Mouse (Mus musculus): ENCODE data around the gene Tom1l2. TPM values are rescaled to one million over a fixed set of nuclear protein-coding genes. Genes with fewer than 3 reads are reported as not detected.

Tom1l2 gene
- polyA plus RNA-seq, 1 experiment from 2014 or later: 71.4 TPM

GRCm38 (mm10) chr11:60316883-60317282, 35.8 kb downstream of the Tom1l2 start:
- Histone ChIP-seq H3K4me2 (no peak overlapping the region), H3K27me3 (no peaks in the 10 kb centered on the region), H3K4me3 (no peak overlapping the region), H3K36me3 (no peaks in the 10 kb centered on the region), H3K9ac (no peak overlapping the region), H3K27ac (replicated peaks) (0 out of 2 replicates have a peak overlapping the region, but pooled peaks have one; percentile 0), H3K9me3 (no peaks in the 10 kb centered on the region), H3K4me1 (replicated peaks) (peaks cover 65% of the 10 kb centered on the region)
- 69% methylated on average over 8 of the region's 8 CpGs for WGBS
- no peak for ATAC-seq (ENCODE audit: low FRiP score, low read depth)

- WGBS: 46% methylated on average over 7 of the region's 7 CpGs
- no peaks in the 10 kb centered on the region for H3K36me3 ChIP-seq
Measured at GRCm38 (mm10) chr11:60316250-60316649, 36.5 kb downstream of the Tom1l2 start.

GRCm38 (mm10) chr11:60311025-60311854, 41.5 kb downstream of the Tom1l2 start:
- Histone ChIP-seq H3K9me3 (no peaks in the 10 kb centered on the region), H3K4me1 (replicated peaks) (peaks cover 41% of the 10 kb centered on the region), H3K27ac (replicated peaks) (peak overlapping the region; percentile 93), H3K9ac (peak overlapping the region; percentile 40), H3K36me3 (no peaks in the 10 kb centered on the region), H3K27me3 (no peaks in the 10 kb centered on the region), H3K4me3 (no peak overlapping the region), H3K4me2 (peak overlapping the region; percentile 33)
- ATAC-seq (ENCODE audit: low FRiP score, low read depth): peak; percentile 94
- 2% methylated on average over 8 of the region's 8 CpGs for WGBS

More at GRCm38 (mm10) chr11:60316250-60316649, 36.5 kb downstream of the Tom1l2 start:
- Histone ChIP-seq H3K4me2 (no peak overlapping the region), H3K4me1 (replicated peaks) (peaks cover 70% of the 10 kb centered on the region), H3K9ac (no peak overlapping the region), H3K4me3 (no peak overlapping the region), H3K27ac (replicated peaks) (0 out of 2 replicates have a peak overlapping the region, but pooled peaks have one; percentile 0), H3K27me3 (no peaks in the 10 kb centered on the region), H3K9me3 (no peaks in the 10 kb centered on the region)
- no peak for ATAC-seq (ENCODE audit: low FRiP score, low read depth)

- no peak overlapping the region for H3K4me3 ChIP-seq
- H3K36me3 ChIP-seq: no peaks in the 10 kb centered on the region
- H3K4me2 ChIP-seq: no peak overlapping the region
- peaks cover 41% of the 10 kb centered on the region for H3K4me1 ChIP-seq (replicated peaks)
- H3K27me3 ChIP-seq: no peaks in the 10 kb centered on the region
- no peak for ATAC-seq (ENCODE audit: low FRiP score, low read depth)
- H3K9me3 ChIP-seq: no peaks in the 10 kb centered on the region
- peak overlapping the region; percentile 22; the same call in 1 of the 2 replicates for H3K27ac ChIP-seq (replicated peaks)
- no peak overlapping the region for H3K9ac ChIP-seq
Measured at GRCm38 (mm10) chr11:60309875-60310274, 42.8 kb downstream of the Tom1l2 start.

- Histone ChIP-seq H3K36me3 (no peaks in the 10 kb centered on the region), H3K27ac (replicated peaks) (peak overlapping the region; percentile 22; the same call in 1 of the 2 replicates), H3K9me3 (no peaks in the 10 kb centered on the region), H3K4me3 (no peak overlapping the region), H3K27me3 (no peaks in the 10 kb centered on the region), H3K4me2 (no peak overlapping the region), H3K4me1 (replicated peaks) (peaks cover 41% of the 10 kb centered on the region), H3K9ac (no peak overlapping the region)
- 73% methylated on average over 12 of the region's 12 CpGs for WGBS
- ATAC-seq (ENCODE audit: low FRiP score, low read depth): no peak
Measured at GRCm38 (mm10) chr11:60308506-60309116, 44.1 kb downstream of the Tom1l2 start.

GRCm38 (mm10) chr11:60308061-60308460, 44.6 kb downstream of the Tom1l2 start:
- Histone ChIP-seq H3K9ac (no peak overlapping the region), H3K36me3 (no peaks in the 10 kb centered on the region), H3K4me2 (no peak overlapping the region), H3K9me3 (no peaks in the 10 kb centered on the region), H3K27me3 (no peaks in the 10 kb centered on the region), H3K4me3 (no peak overlapping the region), H3K4me1 (replicated peaks) (peaks cover 45% of the 10 kb centered on the region), H3K27ac (replicated peaks) (peak overlapping the region; percentile 22; the same call in 1 of the 2 replicates)
- WGBS: 98% methylated on average over 2 of the region's 2 CpGs
- no peak for ATAC-seq (ENCODE audit: low FRiP score, low read depth)

- H3K9me3 ChIP-seq: no peaks in the 10 kb centered on the region
- no peak overlapping the region for H3K27ac ChIP-seq (replicated peaks)
- no peak overlapping the region for H3K9ac ChIP-seq
- H3K4me2 ChIP-seq: no peak overlapping the region
- no peak overlapping the region for H3K4me3 ChIP-seq
- peaks cover 45% of the 10 kb centered on the region for H3K4me1 ChIP-seq (replicated peaks)
- H3K36me3 ChIP-seq: no peaks in the 10 kb centered on the region
- ATAC-seq (ENCODE audit: low FRiP score, low read depth): no peak
- 64% methylated on average over 2 of the region's 2 CpGs for WGBS
- H3K27me3 ChIP-seq: no peaks in the 10 kb centered on the region
Measured at GRCm38 (mm10) chr11:60307375-60307825, 45.3 kb downstream of the Tom1l2 start.

GRCm38 (mm10) chr11:60306834-60307233, 45.9 kb downstream of the Tom1l2 start:
- Histone ChIP-seq H3K9me3 (no peaks in the 10 kb centered on the region), H3K27ac (replicated peaks) (no peak overlapping the region), H3K27me3 (no peaks in the 10 kb centered on the region), H3K4me3 (no peak overlapping the region), H3K9ac (no peak overlapping the region), H3K4me2 (no peak overlapping the region), H3K4me1 (replicated peaks) (peaks cover 45% of the 10 kb centered on the region), H3K36me3 (no peaks in the 10 kb centered on the region)
- 65% methylated on average over 4 of the region's 4 CpGs for WGBS
- no peak for ATAC-seq (ENCODE audit: low FRiP score, low read depth)

GRCm38 (mm10) chr11:60305611-60306010, 47.1 kb downstream of the Tom1l2 start:
- Histone ChIP-seq H3K9me3 (no peaks in the 10 kb centered on the region), H3K27ac (replicated peaks) (0 out of 2 replicates have a peak overlapping the region, but pooled peaks have one; percentile 20), H3K9ac (no peak overlapping the region), H3K4me3 (no peak overlapping the region), H3K27me3 (no peaks in the 10 kb centered on the region), H3K36me3 (no peaks in the 10 kb centered on the region), H3K4me2 (no peak overlapping the region), H3K4me1 (replicated peaks) (peaks cover 45% of the 10 kb centered on the region)
- ATAC-seq (ENCODE audit: low FRiP score, low read depth): no peak
- 50% methylated on average over 4 of the region's 4 CpGs for WGBS

- H3K27me3 ChIP-seq: no peaks in the 10 kb centered on the region
- H3K4me1 ChIP-seq (replicated peaks): peaks cover 38% of the 10 kb centered on the region
- no peak for ATAC-seq (ENCODE audit: low FRiP score, low read depth)
- no peak overlapping the region for H3K4me2 ChIP-seq
- H3K9me3 ChIP-seq: no peaks in the 10 kb centered on the region
- H3K27ac ChIP-seq (replicated peaks): peak overlapping the region; percentile 78
- H3K4me3 ChIP-seq: no peak overlapping the region
- no peaks in the 10 kb centered on the region for H3K36me3 ChIP-seq
- 54% methylated on average over 2 of the region's 2 CpGs for WGBS
- H3K9ac ChIP-seq: no peak overlapping the region
Measured at GRCm38 (mm10) chr11:60303497-60303896, 49.2 kb downstream of the Tom1l2 start.

- peak overlapping the region; percentile 78 for H3K27ac ChIP-seq (replicated peaks)
- no peak for ATAC-seq (ENCODE audit: low FRiP score, low read depth)
- no peaks in the 10 kb centered on the region for H3K9me3 ChIP-seq
- WGBS: 81% methylated on average over 10 of the region's 10 CpGs
- no peaks in the 10 kb centered on the region for H3K27me3 ChIP-seq
- H3K4me3 ChIP-seq: no peak overlapping the region
- H3K4me1 ChIP-seq (replicated peaks): peaks cover 38% of the 10 kb centered on the region
- H3K36me3 ChIP-seq: no peaks in the 10 kb centered on the region
- H3K4me2 ChIP-seq: no peak overlapping the region
- H3K9ac ChIP-seq: no peak overlapping the region
Measured at GRCm38 (mm10) chr11:60302354-60303083, 50.2 kb downstream of the Tom1l2 start.

All from hindbrain, embryonic 15.5 days (tissue).